Mouse (Mus musculus) left cerebral cortex, postnatal 25 days (tissue): ENCODE results near the gene Ptpn1. TPM values are rescaled to one million over a fixed set of nuclear protein-coding genes. Genes with fewer than 3 reads are reported as not detected.

Experiments
- total RNA-seq, 2 experiments: library from RNA; stranded (reverse); gene quantifications; 2 replicates each; pipeline ENCODE4 v1.2.3; 2021

The Ptpn1 gene
- total RNA-seq, 2 experiments from 2014 or later: 56.4 to 59.5 TPM

Other genes starting within 250 kb of the Ptpn1 start
- gene Cebpb, start 243.1 kb upstream of the Ptpn1 start, total RNA-seq: 10 to 100 TPM; 12.1 to 12.7 TPM
- 10 to 100 TPM; 49.7 to 54.0 TPM for gene Tmem189, start 242.2 kb upstream of the Ptpn1 start, total RNA-seq
- gene Ripor3, start 78.6 kb downstream of the Ptpn1 start, total RNA-seq: under 1 TPM; 0.44 to 0.48 TPM
- 1 to 10 TPM; 5.0 to 5.2 TPM for gene Pard6b, start 148.9 kb downstream of the Ptpn1 start, total RNA-seq